Mouse (Mus musculus): ENCODE results near the gene BC035044. TPM values are rescaled to one million over a fixed set of nuclear protein-coding genes. Genes with fewer than 3 reads are reported as not detected.
"Not testable (repeated sequence)": the region's sequence is repeated elsewhere in the genome, so short reads cannot be mapped to it uniquely, and the experiment has no call there.

Gene BC035044
- total RNA-seq, 1 experiment from 2014 or later: 0.93 TPM

DNA sequence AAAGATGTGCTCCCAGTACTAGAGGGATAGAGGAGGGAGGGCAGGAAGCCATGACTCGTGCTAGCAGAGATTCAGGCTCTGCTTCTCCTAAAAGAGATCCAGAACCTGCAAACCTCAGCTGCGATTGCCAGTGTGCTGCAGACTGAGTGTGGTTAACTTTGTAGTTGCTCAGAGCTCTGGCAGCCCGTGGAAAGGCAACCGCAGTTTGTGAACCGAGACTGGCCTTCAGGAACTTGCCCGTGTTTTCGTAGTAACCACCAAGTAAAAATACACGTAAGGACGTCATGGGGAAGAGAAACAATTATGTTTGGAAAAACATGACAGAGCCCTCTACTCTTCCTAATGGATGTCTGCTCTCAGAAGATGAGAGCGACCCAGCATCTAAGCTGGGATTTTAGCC is 57.9 kb downstream of the BC035044 start:
- DNase-seq: no peak

- no peak for DNase-seq
Observed at GRCm38 (mm10) chr6:128829837-128830236, 61.1 kb downstream of the BC035044 start.

- no peak for DNase-seq
Observed at GRCm38 (mm10) chr6:128826781-128827180, 64.1 kb downstream of the BC035044 start.

DNA sequence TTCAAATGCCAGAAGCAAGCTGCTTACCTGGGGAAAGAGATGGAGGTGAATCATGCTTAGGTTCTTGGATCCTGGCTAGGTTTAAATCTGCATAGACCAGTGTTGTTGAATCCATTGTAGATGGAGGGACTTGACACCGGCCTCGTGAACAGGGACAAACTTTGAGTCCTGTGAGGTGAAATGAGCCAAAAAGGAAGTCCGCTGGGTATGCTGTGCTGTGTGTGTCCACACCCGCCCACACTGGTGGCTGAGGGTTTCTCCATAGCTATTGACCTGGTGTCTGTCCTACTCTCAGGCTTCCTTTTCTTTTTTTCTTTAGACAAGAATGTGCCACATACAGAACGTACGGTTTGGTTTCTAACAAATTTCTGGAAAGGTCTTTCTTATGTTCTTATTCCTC is 64.8 kb downstream of the BC035044 start, which contains the start of the genes Gm44511 and Klrb1b:
TSS of gene Gm44511 (minus strand) at position 184 of the 400 bp plus-strand sequence.
TSS of gene Klrb1b (minus strand) at position 200 of the 400 bp plus-strand sequence.
- no peak for DNase-seq

DNA sequence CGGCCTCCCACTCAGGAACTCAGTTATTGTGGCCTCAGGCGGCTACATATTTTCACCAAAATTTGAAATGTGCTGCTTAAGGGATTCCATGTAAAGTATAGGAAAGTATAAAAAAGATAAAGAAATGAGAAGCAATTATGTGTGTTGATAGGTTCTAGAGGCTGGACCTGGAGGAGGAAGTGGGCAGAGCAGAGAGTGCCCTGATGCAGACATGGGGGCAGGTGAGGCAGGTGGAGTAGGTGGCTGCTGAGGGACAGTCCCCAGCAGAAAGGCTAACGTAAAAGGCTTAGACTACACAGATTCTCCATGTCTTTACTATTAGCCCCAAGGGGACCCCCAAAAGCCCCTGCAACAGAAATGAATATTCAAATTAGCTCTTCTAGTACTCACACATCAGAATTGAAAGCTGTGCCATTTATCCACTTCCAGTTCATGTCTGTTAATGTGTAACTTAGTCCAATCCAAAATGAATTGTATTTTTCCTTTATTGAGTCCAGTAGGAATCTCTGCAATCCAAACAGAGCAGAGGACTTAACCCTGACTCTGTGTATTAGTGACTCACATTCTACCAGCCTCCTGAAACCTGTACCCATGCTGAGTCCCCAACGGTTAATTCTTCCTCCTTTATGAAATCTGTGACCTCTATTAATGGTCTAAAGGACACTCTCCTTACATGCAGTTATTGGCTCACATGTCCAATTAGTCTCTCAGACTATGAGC is 72.7 kb downstream of the BC035044 start:
- no peak for DNase-seq

- peak; percentile 26 for DNase-seq
Observed at GRCm38 (mm10) chr6:128808532-128808931, 82.4 kb downstream of the BC035044 start.

DNA sequence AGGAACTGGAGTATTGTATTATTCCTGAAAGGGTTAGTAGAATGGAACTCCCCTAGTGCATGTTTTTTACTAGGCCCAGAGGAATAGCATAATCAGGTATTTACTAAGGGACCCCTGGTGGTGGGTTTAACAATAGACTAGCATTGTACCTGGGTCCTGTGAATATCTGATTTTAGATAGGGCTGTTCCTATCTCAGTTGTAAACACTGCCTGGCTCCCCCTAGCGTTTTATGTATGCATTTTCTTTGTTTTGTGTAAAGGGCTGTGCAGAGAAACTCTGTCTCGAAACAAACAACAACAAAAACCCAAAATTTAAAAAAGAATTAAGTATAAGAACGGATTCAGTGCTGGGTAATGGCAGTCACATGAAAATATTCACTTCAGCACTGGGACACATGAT is 83.9 kb downstream of the BC035044 start:
- no peak for DNase-seq

DNA sequence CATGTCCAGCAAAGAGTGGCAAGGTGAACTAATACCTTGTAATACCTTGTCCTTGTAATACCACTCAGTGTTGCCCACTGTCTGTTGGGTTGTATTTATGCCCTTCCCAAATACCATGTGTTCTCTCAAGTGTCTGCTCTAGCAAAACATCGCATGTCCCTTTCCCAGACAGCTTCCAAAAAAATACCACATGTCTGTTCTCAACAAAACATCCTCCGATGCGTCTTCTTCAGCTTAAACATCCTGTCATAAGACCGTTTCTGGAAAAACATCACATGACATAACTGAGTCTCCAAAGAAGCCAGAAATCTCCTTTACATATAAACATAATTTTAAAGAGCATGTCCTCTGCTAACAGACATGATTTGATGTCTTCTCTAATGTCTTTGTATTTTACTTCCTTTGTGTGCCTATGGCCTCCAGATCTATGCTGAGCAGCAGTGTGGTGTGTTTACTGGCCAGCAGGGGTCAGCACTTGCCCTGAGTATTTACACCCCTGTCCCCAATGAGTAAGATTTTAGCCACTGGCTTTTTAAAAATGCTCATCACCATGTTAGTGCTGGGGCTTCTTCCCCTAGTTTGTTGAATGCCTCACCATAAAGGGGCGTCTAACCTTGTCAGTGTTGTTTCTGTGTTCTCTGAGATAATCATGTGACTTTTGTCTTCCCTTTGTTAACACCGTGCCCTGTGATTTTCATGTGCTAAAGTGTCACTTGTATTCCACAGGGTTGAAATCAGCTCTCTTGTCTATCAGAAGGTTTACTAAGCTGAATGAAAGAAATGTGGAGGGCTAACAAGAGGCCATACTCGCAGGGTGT is 85.9 kb downstream of the BC035044 start:
- DNase-seq: peak; percentile 77

GRCm38 (mm10) chr6:128802999-128803857 is 87.7 kb downstream of the BC035044 start:
- peak; percentile 96 for DNase-seq

DNA sequence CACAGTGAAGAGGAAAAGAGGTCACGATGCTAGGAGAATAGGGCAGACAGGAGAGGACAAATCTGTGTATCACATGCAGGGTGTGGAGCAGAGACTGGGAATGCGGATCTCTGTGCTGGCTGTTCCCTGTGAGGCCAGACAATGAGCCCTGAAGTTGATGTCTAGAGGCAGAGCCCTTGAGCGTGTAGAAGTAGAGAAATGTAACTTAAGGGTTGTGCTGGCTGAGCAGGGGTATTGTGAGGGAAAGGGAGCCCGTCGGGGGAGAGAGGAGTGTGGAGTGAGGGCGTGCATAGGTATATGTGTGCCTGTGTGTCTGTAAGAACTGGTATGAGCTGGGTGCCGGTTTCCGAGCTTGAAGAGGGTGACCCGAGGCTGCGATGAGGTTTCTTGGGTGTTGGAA is 88.4 kb downstream of the BC035044 start:
- no peak for DNase-seq

- not testable (repeated sequence) for DNase-seq
Observed at GRCm38 (mm10) chr6:128800696-128801095, 90.2 kb downstream of the BC035044 start.

DNA sequence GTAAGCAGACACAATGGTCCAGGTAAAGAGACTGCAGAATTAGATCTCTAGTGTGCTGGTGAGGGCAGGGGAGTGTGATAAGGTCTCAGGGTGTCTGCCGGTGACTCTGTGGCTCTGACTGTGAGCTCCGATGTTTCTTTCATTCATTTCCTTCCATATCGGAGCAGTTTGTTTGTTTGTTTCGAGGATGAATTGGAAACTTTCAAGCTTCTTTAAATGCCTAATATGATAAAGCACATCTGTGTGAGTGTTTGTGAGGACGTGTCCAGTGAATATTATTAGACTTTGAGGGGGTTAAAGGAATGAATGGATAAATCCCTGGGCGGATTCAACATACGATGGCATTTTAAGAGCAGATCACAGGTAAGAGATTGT is 91.0 kb downstream of the BC035044 start:
- DNase-seq: no peak

- peak; percentile 86 for DNase-seq
Observed at GRCm38 (mm10) chr6:128799144-128799895, 91.6 kb downstream of the BC035044 start.

Small RNAs within 50 kb of the gene (microRNA-seq; reads per million reads assigned to microRNA genes)
- 0 reads per million in 2 experiments for gene Gm27336

Other genes with a start within 250 kb of the BC035044 start
- gene Clec2h, start 228.7 kb downstream of the BC035044 start, total RNA-seq (2021): 3.4 and 5.1 TPM in 2 replicates
- gene Klrb1, start 168.1 kb downstream of the BC035044 start, total RNA-seq (2021): not detected in 2 replicates
- gene Klrb1c, start 101.9 kb downstream of the BC035044 start, total RNA-seq (2021): 0.30 and 0.68 TPM in 2 replicates
- gene Gm44511, start 64.8 kb downstream of the BC035044 start, total RNA-seq (2021): not detected in 2 replicates
- gene Klrb1b, start 64.8 kb downstream of the BC035044 start, total RNA-seq (2021): 1.5 TPM in 1 of 2 replicates, not detected in the other
- 0.22 and 1.7 TPM in 2 replicates for gene Clec2i, start 3.5 kb downstream of the BC035044 start, total RNA-seq (2021)
- 4.5 and 6.0 TPM in 2 replicates for gene Clec2g, start 43.3 kb upstream of the BC035044 start, total RNA-seq (2021)
- gene Klrb1f, start 154.8 kb upstream of the BC035044 start, total RNA-seq (2021): not detected in 2 replicates
- gene Clec2e, start 209.8 kb upstream of the BC035044 start, total RNA-seq (2021): not detected in 2 replicates